Mouse (Mus musculus) MEL (cell line): ENCODE data around the gene Creb3l2. TPM values are rescaled to one million over a fixed set of nuclear protein-coding genes. Genes with fewer than 3 reads are reported as not detected.

Source experiments
- DNase-seq: peaks from one replicate; pipeline ENCODE4 v3.0.0; 2011; ENCODE audit warnings: low read depth, low spot score
- H3K27ac ChIP-seq: 2 replicates; pipeline ENCODE4 v1.5.1; 2012; ENCODE audit warnings: low read depth, mild to moderate bottlenecking, control low read depth, low read length, moderate library complexity; ENCODE audit not compliant: control insufficient read depth
- H3K27me3 ChIP-seq, 2 experiments: fragments of 150-350 bp in 1 of 2; sonication (generic) in 1 of 2; 2 replicates each; pipeline ENCODE4 v1.6.1; 2012; ENCODE audit warnings: low read length in 2 of 2, mild to moderate bottlenecking in 2 of 2, improper control_type of control experiment in 1 of 2, moderate library complexity in 1 of 2; ENCODE audit not compliant: insufficient read depth in 2 of 2, control insufficient read depth in 1 of 2
- H3K36me3 ChIP-seq, 2 experiments: 2 replicates each; pipeline ENCODE4 v1.6.1; 2012 to 2014; ENCODE audit warnings: low read length in 2 of 2, improper control_type of control experiment in 1 of 2, inconsistent platforms in 1 of 2, mild to moderate bottlenecking in 1 of 2; ENCODE audit not compliant: insufficient read depth in 2 of 2, control insufficient read depth in 1 of 2
- H3K4me1 ChIP-seq, 2 experiments: fragments of 150-350 bp in 1 of 2; sonication (generic) in 1 of 2; 2 replicates each; pipeline ENCODE4 v1.6.1; 2012; ENCODE audit warnings: low read length in 2 of 2, improper control_type of control experiment in 1 of 2, mild to moderate bottlenecking in 1 of 2; ENCODE audit not compliant: insufficient read depth in 2 of 2, control insufficient read depth in 1 of 2
- H3K4me3 ChIP-seq, 2 experiments: fragments of 150-350 bp in 1 of 2; sonication (generic) in 1 of 2; 2 replicates each; pipeline ENCODE4 v1.5.1; 2012; ENCODE audit warnings: low read depth in 2 of 2, low read length in 2 of 2, mild to moderate bottlenecking in 2 of 2, moderate library complexity in 2 of 2, control low read depth in 1 of 2, improper control_type of control experiment in 1 of 2; ENCODE audit not compliant: control insufficient read depth in 1 of 2, insufficient read depth in 1 of 2
- H3K79me2 ChIP-seq: 2 replicates; pipeline ENCODE4 v1.6.1; 2012; ENCODE audit warnings: mild to moderate bottlenecking, low read length, moderate library complexity; ENCODE audit not compliant: control insufficient read depth, poor library complexity, insufficient read depth
- H3K9ac ChIP-seq: 2 replicates; pipeline ENCODE4 v1.6.1; 2012; ENCODE audit warnings: low read depth, mild to moderate bottlenecking, control low read depth, low read length, moderate library complexity; ENCODE audit not compliant: control insufficient read depth, poor library complexity, severe bottlenecking
- H3K9me3 ChIP-seq: fragments of 150-350 bp; sonication (generic); replicated peaks from 2 replicates; pipeline ENCODE4 v1.6.1; 2012; ENCODE audit warnings: mild to moderate bottlenecking, low read length, improper control_type of control experiment, moderate library complexity; ENCODE audit not compliant: insufficient read depth
- ETS1 ChIP-seq: IDR thresholded peaks from 2 replicates; pipeline ENCODE4 v1.6.1; 2012; ENCODE audit warnings: low read depth, mild to moderate bottlenecking, inconsistent platforms, low read length, improper control_type of control experiment, moderate library complexity
- JUND ChIP-seq: IDR thresholded peaks from 2 replicates; pipeline ENCODE4 v1.6.1; 2011; ENCODE audit warnings: low read depth, mild to moderate bottlenecking, improper control_type of control experiment, low read length
- MXI1 ChIP-seq: IDR thresholded peaks from 2 replicates; pipeline ENCODE4 v1.6.1; 2011; ENCODE audit warnings: mild to moderate bottlenecking, low read depth, low read length, improper control_type of control experiment
- POLR2AphosphoS2 ChIP-seq: IDR thresholded peaks from 2 replicates; pipeline ENCODE4 v1.6.1; 2011; ENCODE audit warnings: low read length, improper control_type of control experiment
- POLR2AphosphoS5 ChIP-seq: IDR thresholded peaks from 2 replicates; pipeline ENCODE4 v1.6.1; 2012; ENCODE audit warnings: low read depth, borderline replicate concordance, mild to moderate bottlenecking, inconsistent platforms, low read length, moderate library complexity, mixed read lengths
- ZC3H11A ChIP-seq: IDR thresholded peaks from 2 replicates; pipeline ENCODE4 v1.6.1; 2012; ENCODE audit warnings: low read depth, mild to moderate bottlenecking, inconsistent platforms, low read length, improper control_type of control experiment
- polyA plus RNA-seq, 2 experiments: library from polyadenylated mRNA; stranded (reverse) in 1 of 2; unstranded in 1 of 2; fragments of >175 nt in 1 of 2; fragments of >200 nt in 1 of 2; gene quantifications; 2 replicates each; pipeline versions ENCODE4 v1.2.1 to v1.2.4; 2012; ENCODE audit warnings: low replicate concordance in 2 of 2, low read depth in 1 of 2; ENCODE audit not compliant: insufficient read length in 2 of 2, insufficient read depth in 1 of 2, missing spikeins in 1 of 2
- total RNA-seq: library from RNA; depleted of rRNA; stranded (reverse); fragments of 300-350 nt; gene quantifications from 2 replicates; pipeline ENCODE4 v1.2.3, GENCODE M21; 2012

Creb3l2 gene
- total and polyA plus RNA-seq, 3 experiments = not detected

DNA sequence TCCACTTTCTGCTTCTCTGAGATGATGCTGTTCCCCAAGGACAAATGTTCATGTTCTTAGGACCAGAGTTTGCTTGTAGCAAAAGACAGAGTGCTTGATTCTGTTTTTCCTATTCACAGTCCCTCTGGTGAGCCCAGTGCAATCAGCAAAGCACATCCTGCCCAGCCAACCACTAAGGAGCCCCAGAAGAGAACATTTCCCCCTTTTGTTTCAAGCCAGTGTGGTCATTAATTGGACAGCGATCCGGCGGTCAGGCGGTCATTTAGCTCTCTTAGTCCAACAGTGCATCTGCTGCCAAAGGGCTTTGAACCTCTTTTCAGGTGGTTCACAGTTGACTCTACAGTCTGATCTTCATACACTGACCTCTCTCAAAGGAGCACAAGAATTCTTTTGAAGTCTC, 131.3 kb downstream of the Creb3l2 start (continued):
- TF ChIP-seq ZC3H11A = no peak
- no peak for TF ChIP-seq POLR2AphosphoS5
- TF ChIP-seq, all 39 proteins: peak for 0

DNA sequence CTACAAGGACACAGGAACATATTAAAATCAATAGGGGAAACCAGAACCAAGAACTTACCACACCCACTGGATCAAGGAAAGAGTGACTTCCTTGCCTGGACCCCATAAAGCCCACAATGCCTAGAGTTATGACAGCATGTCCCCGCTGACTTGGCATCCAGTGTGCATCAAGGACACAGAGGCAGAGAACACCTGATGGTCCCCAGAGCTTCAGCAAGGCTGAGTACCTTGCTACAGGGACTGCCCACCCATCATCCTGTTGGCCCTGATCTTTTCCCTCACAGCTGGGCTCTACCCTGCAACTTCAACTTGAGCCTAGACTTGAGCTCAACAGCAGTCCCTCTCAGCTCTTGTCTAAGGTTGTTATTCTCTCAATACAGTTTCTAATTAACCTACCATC, 135.3 kb downstream of the Creb3l2 start:
- no peak overlapping the region for H3K27ac ChIP-seq
- H3K27me3 ChIP-seq = no peaks in the 10 kb centered on the region
- H3K4me3 ChIP-seq = no peak overlapping the region
- no peaks in the 10 kb centered on the region for H3K79me2 ChIP-seq
- H3K9ac ChIP-seq = no peak overlapping the region
- DNase-seq = no peak
- H3K9me3 ChIP-seq = no peaks in the 10 kb centered on the region
- H3K4me1 ChIP-seq = no peaks in the 10 kb centered on the region
- TF ChIP-seq MXI1 = no peak
- TF ChIP-seq, all 39 proteins: peak for 0
- no peaks in the 10 kb centered on the region for H3K36me3 ChIP-seq

DNA sequence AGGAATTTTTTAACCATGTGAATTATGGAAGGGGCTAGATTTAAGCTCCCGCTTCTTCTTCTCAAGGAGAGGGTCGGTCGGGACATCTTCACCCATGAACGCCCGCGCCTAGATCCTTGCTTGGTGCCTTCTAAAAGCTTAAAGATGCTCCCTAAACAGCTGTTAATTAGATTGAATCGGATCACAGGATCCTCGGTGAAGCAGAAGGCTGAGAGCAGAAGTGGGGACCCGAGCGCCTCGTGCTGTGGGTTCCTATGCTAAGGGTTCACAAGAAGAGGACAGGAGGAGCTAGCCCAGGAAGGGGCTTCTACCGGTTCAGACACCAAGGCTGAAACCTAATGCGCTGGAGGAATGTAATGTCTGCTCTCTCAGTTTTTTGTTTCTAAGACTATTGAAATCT, 141.5 kb downstream of the Creb3l2 start:
- Histone ChIP-seq H3K36me3 (no peaks in the 10 kb centered on the region), H3K9me3 (no peaks in the 10 kb centered on the region), H3K9ac (no peak overlapping the region), H3K4me3 (no peak overlapping the region), H3K4me1 (no peaks in the 10 kb centered on the region), H3K27me3 (no peaks in the 10 kb centered on the region), H3K79me2 (no peaks in the 10 kb centered on the region), H3K27ac (no peak overlapping the region)
- no peak for DNase-seq
- TF ChIP-seq POLR2AphosphoS2 = no peak

DNA sequence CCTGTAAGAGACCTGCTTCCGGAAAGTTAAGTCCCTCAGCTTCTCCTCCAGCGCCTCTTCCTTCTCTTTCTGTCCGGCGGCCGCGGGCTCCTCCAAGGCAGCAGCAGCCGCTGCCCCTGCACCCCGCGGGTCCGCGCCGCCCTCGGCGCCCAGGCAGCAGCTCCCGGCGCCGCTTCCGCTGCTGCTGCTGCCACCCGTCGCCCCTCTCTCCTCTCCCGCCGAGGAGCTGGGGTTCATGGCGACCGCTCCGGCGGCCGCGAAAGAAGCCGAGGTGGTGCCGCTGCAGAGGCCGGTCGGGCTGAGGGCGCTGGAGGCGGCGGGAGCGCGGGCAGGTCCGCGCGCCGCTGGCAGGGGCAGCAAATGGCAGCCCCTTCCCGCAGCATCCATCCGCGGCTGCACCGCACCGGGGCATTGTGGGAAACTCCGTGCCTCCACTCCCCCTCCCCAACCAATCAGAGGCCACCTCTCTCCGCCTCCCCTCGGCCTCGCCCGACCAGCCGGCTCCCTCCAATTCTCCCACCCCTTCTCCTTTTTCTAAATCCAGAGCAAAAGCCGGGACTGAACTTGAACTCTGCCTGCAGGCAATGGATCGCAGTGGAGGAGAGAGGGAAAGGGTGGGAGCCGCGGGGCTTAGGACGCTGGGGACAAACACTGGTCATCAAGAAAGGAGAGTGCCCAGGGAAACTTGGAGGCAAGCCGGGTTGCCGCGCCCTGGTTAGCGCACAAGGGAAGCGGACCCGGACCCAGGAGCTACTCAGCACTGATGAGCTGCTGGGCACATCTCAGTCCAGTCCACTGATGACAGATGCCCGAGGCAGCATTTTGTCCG, 142.2 kb downstream of the Creb3l2 start, which contains the start of gene Dgki:
Gene Dgki, minus strand, starts transcription at position 623 of the 829 bp plus-strand sequence.
- Histone ChIP-seq H3K36me3 (no peaks in the 10 kb centered on the region), H3K9me3 (no peaks in the 10 kb centered on the region)
- no peak for DNase-seq
- TF ChIP-seq ZC3H11A = no peak
- no peak for TF ChIP-seq JUND
- no peak for TF ChIP-seq ETS1
- TF ChIP-seq, all 39 proteins: peak for 0
- H3K27ac ChIP-seq = no peak within 1 kb of the TSS
- H3K4me1 ChIP-seq = no peaks in the 10 kb centered on the region
- H3K79me2 ChIP-seq = no peaks in the 10 kb centered on the region
- no peak within 1 kb of the TSS for H3K9ac ChIP-seq
- no peaks in the 10 kb centered on the region for H3K27me3 ChIP-seq
- no peak within 1 kb of the TSS for H3K4me3 ChIP-seq
